Mouse (Mus musculus) embryonic facial prominence, embryonic 14.5 days (tissue): Measurements from ENCODE around the gene Coil. TPM values are rescaled to one million over a fixed set of nuclear protein-coding genes. Genes with fewer than 3 reads are reported as not detected.
"Not testable (repeated sequence)": the region's sequence is repeated elsewhere in the genome, so short reads cannot be mapped to it uniquely, and the experiment has no call there.

ENCODE experiments used
- ATAC-seq: fragments of 200-750 bp; cut with Nextera tagmentation; 2 replicates; pipeline ENCODE4 v1.8.0; 2017; ENCODE audit warnings: low read depth, moderate number of reproducible peaks, moderate TSS enrichment
- DNase-seq: peaks from one replicate; pipeline ENCODE4 v3.0.0-alpha.2; 2015; ENCODE audit warnings: low spot score
- H3K27ac ChIP-seq: fragments of 300-500 bp; sonication (generic); replicated peaks from 2 replicates; pipeline ENCODE4 v1.5.1; 2014; ENCODE audit warnings: low read depth, mild to moderate bottlenecking, low read length, moderate library complexity
- H3K27me3 ChIP-seq: fragments of 300-500 bp; sonication (generic); replicated peaks from 2 replicates; pipeline ENCODE4 v1.6.1; 2014; ENCODE audit warnings: low read length; ENCODE audit not compliant: control insufficient read depth, insufficient read depth
- H3K36me3 ChIP-seq: fragments of 300-500 bp; sonication (generic); 2 replicates; pipeline ENCODE4 v1.6.1; 2014; ENCODE audit warnings: low read length, mixed read lengths; ENCODE audit not compliant: control insufficient read depth, insufficient read depth
- H3K4me1 ChIP-seq: fragments of 300-500 bp; sonication (generic); 2 replicates; pipeline ENCODE4 v1.6.1; 2014; ENCODE audit warnings: antibody characterized with exemption, low read length; ENCODE audit not compliant: control insufficient read depth, insufficient read depth
- H3K4me2 ChIP-seq: fragments of 300-500 bp; sonication (generic); 2 replicates; pipeline ENCODE4 v1.6.1; 2014; ENCODE audit warnings: low read depth, mild to moderate bottlenecking, low read length, moderate library complexity, mixed read lengths
- H3K4me3 ChIP-seq: fragments of 300-500 bp; sonication (generic); 2 replicates; pipeline ENCODE4 v1.5.1; 2014; ENCODE audit warnings: low read depth, mild to moderate bottlenecking, low read length
- H3K9ac ChIP-seq: fragments of 300-500 bp; sonication (generic); 2 replicates; pipeline ENCODE4 v1.6.1; 2014; ENCODE audit warnings: low read depth, mild to moderate bottlenecking, low read length, moderate library complexity, mixed read lengths
- H3K9me3 ChIP-seq: fragments of 300-500 bp; sonication (generic); 2 replicates; pipeline ENCODE4 v1.6.1; 2016; ENCODE audit warnings: low read length; ENCODE audit not compliant: control insufficient read depth
- WGBS: fragments of 180-500 bp; shearing (Covaris S2); extraction: QIAGEN DNeasy Blood & Tissue Kit; methylation state at CpG from one replicate; pipeline ENCODE4 v1.1.7; 2014; 5-methylcytosine and 5-hydroxymethylcytosine counted together
- polyA plus RNA-seq: library from polyadenylated mRNA; unstranded; fragments of >200 nt; fragmentation: Nextera tagmentation; extraction: Ambion mirVana; gene quantifications from 2 replicates; pipeline ENCODE4 v1.2.1, GENCODE M21; 2014

Coil gene
- polyA plus RNA-seq, 1 experiment from 2014 or later = 9.4 TPM

DNA sequence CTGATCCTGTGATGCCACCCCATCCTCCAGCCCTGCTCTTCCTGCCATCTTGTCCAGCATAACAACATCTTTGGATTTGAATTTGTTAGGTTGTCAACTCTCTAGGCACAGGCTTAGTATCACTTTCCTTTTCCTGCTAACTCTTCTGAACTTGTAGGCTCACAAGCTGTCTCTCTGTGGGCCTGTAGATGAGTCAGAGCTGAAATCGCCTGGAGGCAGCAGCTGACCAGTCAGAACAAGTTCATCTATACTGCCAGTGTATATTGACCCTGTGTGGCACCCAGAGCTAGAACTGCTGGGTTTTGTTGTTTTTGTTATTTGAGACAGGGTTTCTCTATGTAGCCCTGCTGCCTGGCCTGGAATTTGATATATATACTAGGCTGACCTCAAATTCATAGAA is 61.1 kb downstream of the Coil start:
- no peaks in the 10 kb centered on the region for H3K27me3 ChIP-seq
- no peak overlapping the region for H3K27ac ChIP-seq
- no peaks in the 10 kb centered on the region for H3K36me3 ChIP-seq
- H3K4me2 ChIP-seq = no peak overlapping the region
- 26% methylated on average over 1 of the region's 1 CpGs for WGBS
- ATAC-seq (no peak), DNase-seq (peak; percentile 18)
- H3K9ac ChIP-seq = no peak overlapping the region
- no peaks in the 10 kb centered on the region for H3K9me3 ChIP-seq
- no peak overlapping the region for H3K4me3 ChIP-seq
- H3K4me1 ChIP-seq = no peaks in the 10 kb centered on the region

GRCm38 (mm10) chr11:89034592-89034991 is 64.5 kb downstream of the Coil start:
- H3K9me3 ChIP-seq = no peaks in the 10 kb centered on the region
- no peak overlapping the region for H3K4me3 ChIP-seq
- ATAC-seq = no peak
- H3K4me2 ChIP-seq = no peak overlapping the region
- no peaks in the 10 kb centered on the region for H3K4me1 ChIP-seq
- H3K36me3 ChIP-seq = peaks cover 12% of the 10 kb centered on the region
- no peak for DNase-seq
- no peaks in the 10 kb centered on the region for H3K27me3 ChIP-seq
- H3K27ac ChIP-seq = no peak overlapping the region
- no peak overlapping the region for H3K9ac ChIP-seq

- no peak overlapping the region for H3K27ac ChIP-seq
- no peak for ATAC-seq
Measured at GRCm38 (mm10) chr11:89035552-89035951, 65.5 kb downstream of the Coil start.

GRCm38 (mm10) chr11:89038496-89038895 is 68.4 kb downstream of the Coil start:
- H3K4me3 ChIP-seq = no peak overlapping the region
- peaks cover 51% of the 10 kb centered on the region for H3K36me3 ChIP-seq
- DNase-seq (no peak), ATAC-seq (no peak)
- no peak overlapping the region for H3K9ac ChIP-seq
- H3K9me3 ChIP-seq = no peaks in the 10 kb centered on the region
- H3K27me3 ChIP-seq = no peaks in the 10 kb centered on the region
- H3K27ac ChIP-seq = no peak overlapping the region
- H3K4me2 ChIP-seq = no peak overlapping the region
- H3K4me1 ChIP-seq = no peaks in the 10 kb centered on the region
- 87% methylated on average over 6 of the region's 6 CpGs for WGBS

More at GRCm38 (mm10) chr11:89035552-89035951, 65.5 kb downstream of the Coil start:
- 82% methylated on average over 3 of the region's 3 CpGs for WGBS
- Histone ChIP-seq H3K4me1 (no peaks in the 10 kb centered on the region), H3K36me3 (peaks cover 22% of the 10 kb centered on the region), H3K27me3 (no peaks in the 10 kb centered on the region), H3K4me2 (no peak overlapping the region), H3K9me3 (no peaks in the 10 kb centered on the region), H3K4me3 (no peak overlapping the region), H3K9ac (no peak overlapping the region)
- DNase-seq = no peak

DNA sequence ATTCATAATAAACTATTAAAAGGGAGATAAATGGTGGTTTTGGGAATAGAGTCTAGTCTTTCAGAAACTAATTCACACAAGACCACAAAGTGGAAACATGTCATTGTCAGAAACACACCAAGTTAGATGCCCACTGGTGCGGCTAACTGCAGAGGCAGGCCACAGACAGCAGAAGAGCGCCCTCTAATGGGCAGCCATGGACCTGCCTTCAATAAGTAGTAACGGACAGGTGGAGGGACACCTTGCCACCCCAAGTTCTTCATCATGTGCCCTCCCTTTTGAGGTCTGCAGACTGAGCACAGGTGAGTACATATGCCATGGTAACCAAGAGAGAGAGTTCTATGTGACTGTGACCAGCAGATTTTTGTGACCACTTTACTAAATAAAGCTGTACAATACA is 69.3 kb downstream of the Coil start:
- ATAC-seq = no peak
- Histone ChIP-seq H3K27ac (no peak overlapping the region), H3K4me1 (no peaks in the 10 kb centered on the region), H3K9ac (no peak overlapping the region), H3K36me3 (peaks cover 58% of the 10 kb centered on the region), H3K9me3 (no peaks in the 10 kb centered on the region), H3K4me3 (no peak overlapping the region), H3K4me2 (no peak overlapping the region), H3K27me3 (no peaks in the 10 kb centered on the region)
- peak; percentile 33 for DNase-seq
- 36% methylated on average over 3 of the region's 3 CpGs for WGBS

DNA sequence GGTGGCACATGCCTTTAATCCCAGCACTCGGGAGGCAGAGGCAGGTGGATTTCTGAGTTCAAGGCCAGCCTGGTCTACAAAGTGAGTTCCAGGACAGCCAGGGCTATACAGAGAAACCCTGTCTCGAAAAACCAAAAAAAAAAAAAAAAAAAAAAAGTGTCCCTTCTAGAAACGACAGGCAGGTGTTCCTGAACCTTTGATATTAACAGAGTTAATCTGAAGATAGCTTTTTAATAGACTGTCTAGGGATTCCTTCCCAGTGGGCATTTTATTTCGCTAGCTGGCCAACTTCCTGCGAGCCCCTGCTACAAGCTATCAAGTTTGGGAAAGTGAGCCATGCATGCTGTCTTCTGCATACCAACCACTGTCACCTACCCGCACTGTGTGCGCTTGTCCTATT is 71.0 kb downstream of the Coil start:
- not testable (repeated sequence) for H3K9me3 ChIP-seq, DNase-seq, H3K4me3 ChIP-seq, H3K4me1 ChIP-seq, H3K27me3 ChIP-seq, H3K9ac ChIP-seq, H3K4me2 ChIP-seq, ATAC-seq, H3K27ac ChIP-seq
- H3K36me3 ChIP-seq = peaks cover 75% of the 10 kb centered on the region
- WGBS = 85% methylated on average over 6 of the region's 7 CpGs

Other genes with a start within 250 kb of the Coil start
- gene Akap1, start 105.7 kb upstream of the Coil start, polyA plus RNA-seq = 22.2 and 28.2 TPM in 2 replicates
- gene Scpep1, start 14.8 kb upstream of the Coil start, polyA plus RNA-seq = 84.5 and 89.0 TPM in 2 replicates
- not detected in 2 replicates for gene Elobl, start 3.3 kb upstream of the Coil start, polyA plus RNA-seq
- 9.0 and 9.6 TPM in 2 replicates for gene Trim25, start 29.1 kb downstream of the Coil start, polyA plus RNA-seq
- gene Dgke, start 96.6 kb downstream of the Coil start, polyA plus RNA-seq = 3.0 and 3.6 TPM in 2 replicates
- 1.2 and 1.7 TPM in 2 replicates for gene Gm525, start 103.6 kb downstream of the Coil start, polyA plus RNA-seq